Mouse (Mus musculus) gastrocnemius, postnatal 25 days (tissue): ENCODE results near the gene Lrp10. TPM values are rescaled to one million over a fixed set of nuclear protein-coding genes. Genes with fewer than 3 reads are reported as not detected.

Experiments used
- DNase-seq: peaks from one replicate; pipeline ENCODE4 v3.0.0; 2022
- total RNA-seq, 2 experiments: library from RNA; stranded (reverse); gene quantifications; 1 replicate in 1 of 2; 2 replicates in 1 of 2; pipeline ENCODE4 v1.2.3; 2021

Gene Lrp10
- total RNA-seq, 2 experiments from 2014 or later, result 26.8 to 38.9 TPM

DNA sequence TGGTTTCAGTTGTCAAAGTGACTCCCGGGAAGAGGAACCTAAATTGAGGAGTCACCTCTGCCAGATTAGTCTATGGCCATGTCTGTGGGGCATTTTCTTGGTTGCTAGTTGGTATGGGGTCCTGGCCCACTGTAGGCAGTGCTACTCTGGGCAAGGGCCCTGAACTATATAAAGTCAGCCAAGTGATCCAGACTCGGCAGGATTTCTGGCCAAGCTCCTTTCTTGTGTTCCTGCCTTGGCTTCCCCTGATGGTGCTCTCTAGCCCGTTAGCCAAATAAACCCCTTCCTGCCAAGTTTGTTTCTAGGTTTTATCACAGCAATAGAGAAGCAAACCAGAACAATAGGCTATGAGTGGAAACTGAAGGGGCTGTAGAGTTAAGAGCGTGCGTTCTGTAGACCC is 10.8 kb downstream of the Lrp10 start:
- no peak for DNase-seq

DNA sequence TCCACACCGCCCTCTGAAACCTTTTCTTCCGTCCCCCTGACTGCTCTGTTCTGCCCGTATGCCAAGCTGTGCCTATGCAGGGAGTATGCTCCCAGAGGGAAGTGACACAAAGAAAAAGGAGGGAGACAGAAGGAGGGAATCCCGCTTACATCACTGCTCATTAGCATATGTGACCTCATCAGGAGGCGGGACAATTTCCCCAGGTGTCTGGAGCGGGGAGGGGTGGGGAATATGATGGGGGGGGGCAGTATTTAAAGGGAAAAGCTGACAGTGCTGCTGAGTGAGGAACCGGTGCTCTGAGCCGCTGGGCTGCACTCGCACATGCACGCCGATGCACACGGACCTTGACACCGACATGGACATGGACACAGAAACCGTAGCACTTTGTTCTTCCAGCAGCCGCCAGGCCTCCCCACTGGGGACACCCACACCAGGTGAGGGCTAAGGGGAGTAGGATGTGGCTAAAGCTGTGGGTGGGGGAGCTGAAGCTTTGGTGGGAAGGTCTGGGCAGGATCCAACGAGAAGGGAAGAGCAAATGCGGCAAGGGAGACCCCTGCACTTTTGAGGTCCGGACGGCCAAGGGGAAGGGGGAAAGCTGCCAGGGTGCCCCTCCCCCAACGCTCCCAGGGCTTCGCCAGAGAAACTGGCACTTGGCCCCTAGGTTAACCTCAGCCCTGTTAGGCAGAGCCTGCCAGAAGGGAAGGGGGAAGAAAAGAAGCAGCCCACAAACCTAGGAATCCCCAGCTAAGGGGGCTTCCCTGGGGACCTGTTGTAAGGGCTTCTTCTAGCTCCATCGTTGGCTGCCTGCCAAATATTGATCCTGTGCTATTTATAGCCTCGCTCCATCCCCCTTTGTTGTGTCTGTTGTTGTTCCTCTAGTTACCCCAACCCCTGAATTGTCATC is 12.3 kb downstream of the Lrp10 start, which contains the start of gene Rem2:
Rem2 (plus strand) TSS at position 160 of the 904 bp plus-strand sequence.
- no peak for DNase-seq

DNA sequence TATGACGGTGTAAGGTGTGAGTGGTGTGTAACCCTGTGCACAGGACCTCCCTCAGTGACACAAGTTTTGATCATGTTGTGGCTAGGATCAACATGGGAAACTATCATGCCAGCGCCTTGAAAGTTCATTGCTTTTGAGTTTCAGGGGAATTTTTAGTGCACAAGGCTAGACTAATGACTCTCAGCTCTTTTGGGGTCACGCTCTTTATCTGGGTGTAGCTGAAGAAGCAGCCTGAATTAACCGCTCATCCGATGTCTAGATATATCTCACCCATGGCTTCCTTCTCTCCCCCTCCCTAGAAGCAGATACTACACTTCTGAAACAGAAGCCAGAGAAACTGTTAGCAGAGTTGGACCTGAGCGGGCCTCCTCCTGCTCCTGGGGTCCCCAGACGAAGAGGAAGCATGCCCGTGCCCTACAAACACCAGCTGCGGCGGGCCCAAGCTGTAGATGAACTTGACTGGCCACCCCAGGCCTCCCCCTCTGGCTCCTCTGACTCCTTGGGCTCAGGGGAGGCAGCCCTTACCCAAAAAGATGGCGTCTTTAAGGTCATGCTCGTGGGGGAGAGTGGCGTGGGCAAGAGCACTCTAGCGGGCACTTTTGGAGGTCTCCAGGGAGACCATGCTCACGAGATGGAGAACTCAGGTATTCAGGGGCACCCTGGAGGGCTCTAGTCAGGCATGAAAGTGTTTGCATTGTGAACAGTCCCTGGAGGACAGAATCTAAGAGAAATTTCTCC is 13.4 kb downstream of the Lrp10 start:
- no peak for DNase-seq

DNA sequence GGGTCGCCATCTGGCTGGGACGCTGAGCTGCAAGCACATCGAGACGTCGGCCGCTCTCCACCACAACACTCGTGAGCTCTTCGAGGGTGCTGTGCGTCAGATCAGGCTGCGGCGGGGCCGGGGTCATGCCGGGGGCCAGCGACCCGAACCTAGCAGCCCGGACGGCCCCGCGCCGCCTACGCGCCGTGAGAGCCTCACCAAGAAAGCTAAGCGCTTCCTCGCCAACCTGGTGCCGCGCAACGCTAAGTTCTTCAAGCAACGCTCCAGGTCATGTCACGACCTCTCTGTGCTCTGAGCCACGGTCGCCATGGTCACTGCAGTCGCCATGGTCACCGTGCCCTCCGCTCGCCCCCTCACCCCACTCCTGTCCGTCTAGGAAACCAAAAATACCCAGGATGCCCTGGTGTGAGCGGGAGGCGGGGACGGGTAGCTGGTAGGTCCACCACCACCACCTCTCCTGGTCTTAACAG is 15.5 kb downstream of the Lrp10 start:
- no peak for DNase-seq

DNA sequence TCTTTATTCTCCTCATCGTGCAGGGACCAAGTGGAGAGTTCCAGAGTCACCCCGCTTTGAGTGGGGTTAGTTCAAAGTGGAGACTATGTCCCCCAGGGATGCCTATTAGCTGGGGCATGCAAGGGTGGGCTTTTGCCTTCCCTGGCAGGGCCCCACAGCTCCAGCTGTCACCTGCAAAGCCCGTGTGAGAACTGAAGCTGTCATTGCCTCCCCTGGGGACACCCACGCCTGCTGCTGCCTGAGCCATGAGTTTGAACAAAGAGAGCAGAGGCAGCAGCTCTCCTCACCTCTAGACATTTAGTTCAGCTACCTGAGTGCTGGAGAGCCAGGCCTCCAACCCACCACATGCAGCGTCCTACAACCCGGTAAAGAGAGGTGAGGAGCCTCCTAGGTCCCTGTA is 16.7 kb downstream of the Lrp10 start:
- no peak for DNase-seq

DNA sequence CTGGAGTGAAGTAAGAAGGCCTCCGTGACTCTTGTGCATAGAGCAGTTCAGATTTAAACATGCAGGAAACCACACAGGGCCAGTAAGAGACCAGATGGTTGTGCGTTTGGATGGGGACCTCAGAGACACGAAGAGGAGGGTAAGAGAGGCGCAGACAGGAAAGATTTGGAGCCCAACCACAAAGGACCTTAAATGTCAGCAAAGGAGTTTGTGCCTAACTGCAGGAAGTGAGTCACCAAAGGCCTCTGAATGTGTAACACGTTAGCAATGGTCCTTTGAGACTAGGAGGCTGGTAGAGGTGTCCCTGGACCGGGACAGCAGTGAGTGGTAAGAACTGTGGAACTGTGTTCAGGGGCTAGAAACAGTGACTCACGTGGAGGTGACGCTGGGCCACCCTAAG is 17.5 kb downstream of the Lrp10 start:
- DNase-seq, result no peak

DNA sequence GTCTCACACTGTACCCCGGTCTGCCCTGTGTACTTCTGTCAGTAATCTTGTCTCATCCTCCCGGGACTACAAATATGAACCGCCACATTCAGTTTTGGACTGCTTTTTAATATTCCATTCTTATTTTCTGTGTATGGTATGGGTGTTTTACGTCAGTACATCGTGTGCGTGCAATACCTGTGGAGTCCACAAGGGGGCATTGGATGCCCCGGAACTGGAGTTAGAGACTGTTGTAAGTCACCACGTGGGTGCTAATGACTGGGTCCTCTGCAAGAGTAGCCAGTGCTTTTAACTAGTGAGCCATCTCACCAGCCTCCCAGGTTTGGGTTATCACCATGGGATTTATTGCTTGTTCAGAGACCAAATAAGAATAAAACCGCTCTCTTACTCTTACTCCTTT is 18.6 kb downstream of the Lrp10 start:
- DNase-seq, result no peak

DNA sequence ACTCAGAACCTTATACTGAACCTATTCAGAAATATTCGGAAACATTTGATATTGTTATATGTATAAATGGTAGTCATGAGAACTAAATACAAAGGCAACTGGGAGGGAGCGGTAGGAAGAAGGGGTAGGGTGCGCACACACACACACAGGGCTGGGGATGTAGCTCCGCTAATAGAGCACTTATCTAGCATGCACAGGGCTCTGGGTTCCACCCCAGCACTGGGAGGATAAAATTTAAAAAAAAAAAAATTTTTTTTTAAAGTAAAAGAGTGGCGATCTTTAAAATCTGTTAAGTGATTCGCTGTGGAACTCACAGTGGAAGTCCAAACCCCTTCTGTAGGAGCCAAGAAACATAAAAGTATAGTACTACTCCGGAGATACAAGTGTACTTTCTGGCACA is 22.0 kb downstream of the Lrp10 start:
- no peak for DNase-seq

DNA sequence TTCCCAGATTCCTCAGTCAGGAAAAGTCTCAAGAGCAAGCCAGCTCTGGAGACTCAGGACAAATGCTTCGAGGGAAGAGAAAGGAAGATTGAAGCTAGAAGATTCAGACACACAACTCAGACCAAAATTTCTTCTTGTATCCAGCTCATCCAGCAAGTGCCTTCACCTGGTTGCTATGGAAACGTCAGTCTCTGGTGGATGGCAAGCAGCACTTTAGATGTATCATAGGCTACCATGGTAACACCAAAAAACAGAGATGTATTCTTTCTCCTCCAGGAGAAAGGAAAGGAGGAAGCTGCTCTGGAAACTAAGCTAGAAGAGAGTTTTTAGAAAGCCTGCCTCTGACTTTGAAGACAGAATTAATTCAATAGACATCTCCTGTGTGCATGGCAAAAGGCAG is 23.8 kb downstream of the Lrp10 start:
- no peak for DNase-seq

DNA sequence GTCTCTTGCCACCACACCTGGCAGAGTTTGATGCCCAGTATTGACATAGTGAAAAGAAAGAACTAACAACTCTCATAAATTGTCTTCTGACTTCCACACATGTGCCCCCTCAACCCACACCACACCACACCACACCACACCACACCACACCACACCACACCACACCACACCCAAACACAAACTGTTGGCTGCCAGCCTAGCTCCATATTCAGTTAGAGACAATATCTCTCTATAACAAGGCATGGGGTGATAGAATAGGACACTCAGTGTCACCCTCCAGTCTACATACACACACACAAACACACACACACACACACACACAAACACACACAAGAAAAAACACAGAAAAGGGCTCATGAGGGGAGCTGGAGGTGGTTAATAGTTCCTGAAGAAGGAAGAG is 24.4 kb downstream of the Lrp10 start:
- DNase-seq, result no peak

DNA sequence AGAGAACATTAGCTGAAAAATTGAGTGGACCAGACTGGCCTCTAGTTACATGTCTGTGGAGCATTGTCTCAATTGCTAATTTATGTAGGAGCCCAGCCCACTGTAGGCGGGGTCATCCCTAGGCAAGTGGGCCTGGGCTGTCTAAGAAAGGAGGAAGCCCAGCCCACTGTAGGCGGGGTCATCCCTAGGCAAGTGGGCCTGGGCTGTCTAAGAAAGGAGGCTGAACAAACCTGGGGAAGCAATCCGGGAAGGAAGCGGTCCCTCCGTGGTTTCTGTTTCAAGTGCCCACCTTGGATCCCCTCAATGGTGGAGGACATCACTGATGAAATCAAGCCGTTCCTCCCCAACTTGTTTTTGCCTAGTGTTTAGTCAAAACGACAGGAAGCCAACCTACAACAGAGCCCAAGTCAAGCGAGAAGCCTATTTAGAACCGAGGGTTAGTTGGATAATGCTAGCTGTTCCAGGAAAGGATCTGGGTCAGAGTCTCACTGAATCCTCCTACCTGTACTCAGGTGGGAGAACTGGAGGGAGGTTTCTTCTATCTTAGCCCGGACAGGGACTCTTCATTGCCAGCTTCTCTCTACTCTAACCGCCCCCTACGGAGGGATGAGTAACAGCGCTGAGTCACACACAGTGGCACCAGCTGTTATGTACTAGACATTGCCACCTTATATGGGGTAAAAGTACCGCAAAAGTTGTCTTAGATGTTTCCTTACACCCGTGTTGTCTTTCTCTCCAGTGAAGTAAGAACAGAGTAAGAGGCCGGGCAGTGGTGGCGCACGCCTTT is 28.6 kb downstream of the Lrp10 start:
- DNase-seq, result no peak

DNA sequence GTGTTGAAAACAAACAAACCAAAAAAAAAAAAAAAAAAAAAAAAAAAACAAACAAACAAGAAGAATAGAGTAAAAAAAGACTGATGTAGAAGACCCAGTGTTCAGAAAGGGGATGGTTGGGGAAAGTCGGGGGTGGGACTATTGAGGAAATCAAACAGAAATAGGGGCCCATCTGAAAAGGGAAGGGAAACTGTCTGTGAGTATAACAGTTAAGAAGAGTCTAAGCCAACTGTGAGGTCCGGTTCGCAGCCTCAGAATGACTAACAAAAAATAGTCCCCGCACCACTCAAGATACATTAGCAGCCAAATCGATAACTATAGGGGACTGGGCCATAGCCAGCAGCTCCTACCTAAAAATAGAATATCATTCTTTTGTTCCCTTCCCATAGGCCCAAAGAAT is 29.3 kb downstream of the Lrp10 start:
- DNase-seq, result no peak

DNA sequence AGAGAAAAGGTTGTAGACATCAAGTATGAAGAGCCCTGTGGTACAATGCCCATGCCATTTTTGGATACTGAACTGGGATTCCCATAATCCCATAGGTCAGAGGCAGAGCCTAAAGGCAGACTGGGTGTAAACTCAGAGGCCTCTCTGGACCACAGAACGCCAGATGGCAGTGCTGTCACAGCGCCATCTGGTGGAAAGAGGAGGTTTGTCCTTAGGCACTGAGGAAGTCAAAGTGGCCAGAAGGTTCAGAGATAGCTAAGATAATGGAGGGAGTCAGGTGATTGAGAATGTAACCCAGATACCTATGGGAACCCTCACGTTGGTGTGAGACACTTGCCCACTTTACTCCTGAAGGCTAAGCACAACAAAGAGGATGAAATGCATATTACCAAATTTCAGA is 30.3 kb downstream of the Lrp10 start:
- peak; percentile 38 for DNase-seq

DNA sequence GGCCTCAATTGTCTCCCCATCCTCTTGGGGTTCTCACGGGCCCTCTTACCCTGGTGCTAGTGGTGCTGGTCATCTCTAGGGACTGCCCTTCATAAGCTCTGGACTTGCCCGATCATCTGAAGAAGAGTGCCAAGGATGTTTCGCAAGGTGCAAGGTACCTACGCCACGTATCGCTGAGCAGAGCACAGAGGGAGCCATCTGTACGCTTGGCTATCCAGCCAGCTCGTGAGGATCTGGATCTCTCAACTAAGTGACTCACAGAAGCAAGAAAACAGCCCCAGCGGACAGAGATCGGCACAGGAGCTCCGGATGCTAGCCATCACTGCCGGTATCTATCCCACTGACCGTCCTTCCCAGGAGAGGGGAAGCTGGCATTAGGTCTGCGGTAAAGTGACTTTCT is 32.8 kb downstream of the Lrp10 start:
- DNase-seq, result no peak

DNA sequence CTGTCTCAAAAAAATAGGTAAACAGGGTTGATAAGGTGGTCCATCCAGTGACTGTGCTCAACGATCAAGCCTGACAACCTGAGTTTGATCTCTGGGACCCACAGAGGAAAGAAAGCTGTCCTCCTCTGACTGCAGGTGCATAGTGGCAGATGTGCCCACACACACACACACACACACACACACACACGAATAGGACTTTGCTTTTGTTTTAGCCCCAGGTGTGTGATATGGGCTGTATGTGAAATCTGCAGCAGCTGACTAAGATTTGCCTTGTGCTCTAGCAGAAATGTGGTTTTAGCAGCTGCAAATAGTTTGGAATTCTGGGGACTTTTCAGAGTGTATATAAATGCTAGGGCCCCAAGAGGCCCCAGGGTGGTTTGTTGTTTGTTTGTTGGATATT is 35.4 kb downstream of the Lrp10 start:
- no peak for DNase-seq

DNA sequence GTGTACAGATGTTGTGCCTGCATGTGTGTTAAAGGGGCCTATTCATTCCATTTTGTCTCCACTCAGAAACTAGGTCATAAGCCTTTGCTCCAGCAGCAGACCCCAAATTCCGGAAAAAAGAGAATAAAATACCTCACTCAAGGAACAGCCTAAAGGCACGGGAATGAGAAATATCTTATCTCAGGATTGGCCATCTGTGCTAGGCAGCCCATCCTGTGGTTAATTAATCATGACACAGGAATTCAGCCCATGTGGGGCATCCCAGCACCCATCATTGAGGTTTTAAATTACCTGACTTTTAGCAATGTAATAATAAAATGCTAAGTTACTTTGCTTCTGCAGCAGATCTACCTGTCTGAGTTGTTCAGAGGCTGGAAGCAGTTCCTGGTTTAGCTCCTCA is 37.4 kb downstream of the Lrp10 start:
- no peak for DNase-seq

DNA sequence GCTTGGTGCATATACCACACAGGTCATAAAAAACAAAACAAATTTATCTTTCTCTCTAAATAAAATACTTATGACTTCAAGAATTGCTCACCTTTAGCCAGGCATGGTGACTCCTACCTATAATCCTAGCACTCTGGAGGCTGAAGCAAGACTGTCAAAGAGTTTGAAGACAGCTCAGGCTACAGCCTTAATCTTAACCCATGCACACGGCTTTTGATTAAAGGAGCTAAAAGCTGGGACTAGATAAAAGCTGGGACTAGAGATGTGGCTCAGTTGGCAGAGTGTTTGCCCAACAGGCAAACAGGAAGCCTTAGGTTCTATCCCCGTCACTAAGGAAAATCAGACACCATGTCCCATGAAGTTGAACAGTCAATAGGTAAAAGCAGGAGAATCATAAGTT is 39.2 kb downstream of the Lrp10 start:
- no peak for DNase-seq

DNA sequence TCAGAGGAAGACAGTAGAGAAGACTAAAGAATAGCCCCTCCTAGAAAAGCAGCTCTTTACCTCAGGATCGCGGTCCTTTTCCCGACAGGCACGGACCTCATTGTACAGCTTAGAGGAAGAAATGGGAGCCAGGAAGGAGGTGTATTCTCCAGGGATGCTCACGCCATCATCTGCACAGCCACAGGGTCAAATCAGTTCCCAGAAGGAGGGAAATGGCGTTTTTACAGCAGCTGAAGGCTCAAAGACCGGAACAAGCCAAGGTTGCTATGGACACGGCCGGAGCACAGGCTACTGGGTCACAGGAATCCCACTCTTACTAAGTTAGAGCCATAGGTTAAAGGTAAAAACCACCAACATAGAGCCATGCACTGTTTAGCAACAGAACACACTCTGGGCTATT is 45.8 kb downstream of the Lrp10 start:
- DNase-seq, result no peak

DNA sequence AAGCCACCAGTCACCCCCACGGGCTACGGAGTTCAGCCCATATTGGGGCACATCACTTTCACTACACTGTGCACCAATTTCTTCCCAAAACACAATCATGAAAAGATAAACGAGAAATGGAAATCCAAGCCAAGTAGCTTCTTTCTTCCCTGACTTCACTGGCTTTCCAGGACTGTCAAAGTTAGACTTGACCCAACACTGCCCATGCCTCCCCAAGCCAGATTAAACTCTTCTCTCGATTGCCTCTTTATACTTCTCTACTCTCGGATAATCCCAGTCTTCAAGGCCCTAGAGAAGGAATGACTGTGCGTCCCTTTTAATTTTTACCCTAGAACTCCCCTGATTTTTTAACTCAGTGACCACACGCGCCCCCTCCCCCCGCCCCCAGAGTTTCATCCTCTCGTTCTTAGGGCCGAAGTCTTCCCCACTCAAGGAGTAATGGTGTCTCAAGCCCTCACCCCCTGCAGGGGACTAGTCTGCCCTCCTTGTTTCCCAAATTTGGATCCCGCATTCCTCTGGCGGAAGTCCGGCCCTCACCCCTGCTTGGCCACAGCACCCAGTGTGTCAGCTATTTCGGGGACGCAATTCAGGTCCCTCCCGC is 52.9 kb downstream of the Lrp10 start:
- no peak for DNase-seq
